Mouse (Mus musculus): ENCODE results near the gene Actl6b. TPM values are rescaled to one million over a fixed set of nuclear protein-coding genes. Genes with fewer than 3 reads are reported as not detected.
A peak's percentile ranks its signal among the peaks of the same experiment; 100 is the strongest.

Gene Actl6b
- polyA plus RNA-seq, 1 experiment from 2014 or later, result not detected

DNA sequence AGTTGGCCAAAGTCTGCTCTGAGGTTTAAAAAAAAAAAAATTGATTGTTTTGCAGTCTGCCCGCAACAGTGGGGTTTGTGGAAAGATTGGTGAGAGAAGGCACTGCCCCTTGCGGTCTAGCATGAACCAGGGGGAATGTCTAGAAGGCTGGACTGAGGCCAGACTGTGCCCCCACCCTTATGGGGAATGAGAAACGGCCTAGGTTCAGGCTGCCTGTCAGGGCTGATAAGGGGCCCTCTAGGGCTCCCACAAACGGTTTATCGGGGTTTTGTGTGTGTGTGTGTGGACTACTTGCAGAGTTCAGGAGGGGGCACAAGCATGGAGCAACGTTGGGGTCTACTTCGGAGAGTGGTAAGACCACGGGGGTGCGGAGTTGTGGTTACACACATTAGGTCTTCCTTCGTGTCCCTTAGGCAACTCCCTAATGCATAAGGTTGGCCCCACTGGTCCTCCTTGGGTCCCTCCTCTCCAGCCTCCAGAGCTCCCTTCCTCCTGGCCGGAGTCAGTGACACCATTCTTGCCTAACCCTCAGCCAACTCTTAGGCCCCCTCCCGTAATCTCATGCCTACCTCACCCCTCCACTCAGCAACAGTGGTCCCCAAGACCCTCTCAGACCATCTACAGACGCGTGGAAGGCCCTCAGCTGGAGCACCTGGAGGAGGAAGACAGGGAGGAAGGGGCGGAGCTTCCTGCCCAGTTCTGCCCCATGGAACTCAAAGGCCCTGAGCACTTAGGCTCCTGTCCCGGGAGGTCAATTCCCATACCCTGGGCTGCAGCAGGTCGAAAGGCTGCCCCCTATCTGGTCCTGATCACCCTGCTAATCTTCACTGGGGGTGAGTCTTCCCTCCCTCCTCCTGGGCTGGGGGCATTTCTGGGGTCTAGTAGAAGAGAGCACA is 17.6 kb downstream of the Actl6b start:
- TF ChIP-seq CTCF (IDR thresholded peaks at IDR 0.05; ENCODE audit: low read depth), result no peak
- no peak for DNase-seq (ENCODE audit: low spot score)
- no peak for ATAC-seq (replicated peaks; ENCODE audit: low FRiP score, low read depth)

DNA sequence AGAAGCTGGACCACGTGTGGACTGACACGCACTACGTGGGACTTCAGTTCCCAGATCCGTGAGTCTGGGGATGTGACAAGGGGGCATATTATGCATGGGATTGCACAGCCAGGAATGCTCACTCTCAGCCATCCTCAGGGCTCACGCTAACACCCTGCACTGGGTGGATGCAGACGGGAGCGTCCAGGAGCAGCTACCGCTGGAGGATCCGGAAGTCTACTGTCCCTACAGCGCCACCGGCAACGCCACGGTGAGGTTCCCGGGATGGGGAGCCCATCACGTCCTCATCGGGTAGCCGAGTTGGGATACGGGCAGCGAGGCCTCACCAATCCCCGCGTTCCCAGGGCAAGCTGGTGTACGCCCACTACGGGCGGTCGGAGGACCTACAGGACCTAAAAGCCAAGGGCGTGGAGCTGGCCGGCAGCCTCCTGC is 21.2 kb downstream of the Actl6b start:
- H3K27ac ChIP-seq, result no peak overlapping the region
- WGBS, result 4% methylated on average over 27 of the region's 27 CpGs
- ATAC-seq (replicated peaks; ENCODE audit: low FRiP score, low read depth) (no peak; the same call in 1 of the 2 replicates), DNase-seq (ENCODE audit: low spot score) (peak; percentile 18)
- H3K4me3 ChIP-seq (replicated peaks; ENCODE audit: low read depth, low read length), result 0 out of 2 replicates have a peak overlapping the region, but pooled peaks have one; percentile 13
- no peak overlapping the region for H3K9ac ChIP-seq (ENCODE audit: low read depth, low read length)
- no peaks in the 10 kb centered on the region for H3K9me3 ChIP-seq (replicated peaks; ENCODE audit: low read length)
- H3K36me3 ChIP-seq (ENCODE audit: insufficient read depth, low read length), result no peaks in the 10 kb centered on the region
- peak overlapping the region; percentile 49 for H3K4me2 ChIP-seq (ENCODE audit: low read length)
- H3K27me3 ChIP-seq (ENCODE audit: insufficient read depth, low read length), result no peaks in the 10 kb centered on the region
- peak; percentile 48 for TF ChIP-seq CTCF (IDR thresholded peaks at IDR 0.05; ENCODE audit: low read depth)
- peaks cover 5% of the 10 kb centered on the region; the same call in 1 of the 2 replicates for H3K4me1 ChIP-seq (replicated peaks; ENCODE audit: insufficient read depth, low read length)

More for the DNA sequence above, 17.6 kb downstream of the Actl6b start:
- no peak overlapping the region for H3K4me3 ChIP-seq (replicated peaks; ENCODE audit: low read depth, low read length)
- peaks cover 5% of the 10 kb centered on the region; the same call in 1 of the 2 replicates for H3K4me1 ChIP-seq (replicated peaks; ENCODE audit: insufficient read depth, low read length)
- no peak overlapping the region for H3K4me2 ChIP-seq (ENCODE audit: low read length)
- no peak overlapping the region for H3K9ac ChIP-seq (ENCODE audit: low read depth, low read length)
- no peak overlapping the region for H3K27ac ChIP-seq
- H3K36me3 ChIP-seq (ENCODE audit: insufficient read depth, low read length), result no peaks in the 10 kb centered on the region
- WGBS, result 80% methylated on average over 17 of the region's 17 CpGs
- no peaks in the 10 kb centered on the region for H3K27me3 ChIP-seq (ENCODE audit: insufficient read depth, low read length)
- H3K9me3 ChIP-seq (replicated peaks; ENCODE audit: low read length), result no peaks in the 10 kb centered on the region

DNA sequence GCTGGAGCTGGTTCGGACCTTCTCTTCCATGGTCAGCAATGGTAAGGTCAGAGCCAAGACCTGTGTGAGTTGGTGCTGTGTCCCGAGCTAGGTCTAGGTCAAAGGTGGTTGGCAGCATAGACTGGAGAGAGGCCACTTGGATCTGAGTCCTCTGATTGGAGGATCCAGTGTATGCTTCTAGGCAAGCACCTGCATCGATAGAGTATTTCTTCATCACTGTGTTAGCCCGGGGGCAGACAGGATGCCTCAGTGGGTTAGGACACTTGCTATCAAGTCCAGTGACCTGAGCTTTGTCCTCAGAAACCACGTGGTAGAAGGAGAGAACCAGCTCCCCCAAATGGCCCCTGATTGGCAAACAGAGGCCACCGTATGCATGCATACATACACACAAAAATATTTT is 26.9 kb downstream of the Actl6b start:
- DNase-seq (ENCODE audit: low spot score) (no peak), ATAC-seq (replicated peaks; ENCODE audit: low FRiP score, low read depth) (no peak)
- no peak for TF ChIP-seq CTCF (IDR thresholded peaks at IDR 0.05; ENCODE audit: low read depth)
- Histone ChIP-seq H3K4me1 (replicated peaks; ENCODE audit: insufficient read depth, low read length) (no peaks in the 10 kb centered on the region), H3K27me3 (ENCODE audit: insufficient read depth, low read length) (peaks cover 8% of the 10 kb centered on the region; the same call in 1 of the 2 replicates), H3K9me3 (replicated peaks; ENCODE audit: low read length) (no peaks in the 10 kb centered on the region), H3K4me3 (replicated peaks; ENCODE audit: low read depth, low read length) (no peak overlapping the region), H3K36me3 (ENCODE audit: insufficient read depth, low read length) (no peaks in the 10 kb centered on the region), H3K27ac (no peak overlapping the region), H3K9ac (ENCODE audit: low read depth, low read length) (no peak overlapping the region), H3K4me2 (ENCODE audit: low read length) (no peak overlapping the region)
- WGBS, result 81% methylated on average over 6 of the region's 6 CpGs

DNA sequence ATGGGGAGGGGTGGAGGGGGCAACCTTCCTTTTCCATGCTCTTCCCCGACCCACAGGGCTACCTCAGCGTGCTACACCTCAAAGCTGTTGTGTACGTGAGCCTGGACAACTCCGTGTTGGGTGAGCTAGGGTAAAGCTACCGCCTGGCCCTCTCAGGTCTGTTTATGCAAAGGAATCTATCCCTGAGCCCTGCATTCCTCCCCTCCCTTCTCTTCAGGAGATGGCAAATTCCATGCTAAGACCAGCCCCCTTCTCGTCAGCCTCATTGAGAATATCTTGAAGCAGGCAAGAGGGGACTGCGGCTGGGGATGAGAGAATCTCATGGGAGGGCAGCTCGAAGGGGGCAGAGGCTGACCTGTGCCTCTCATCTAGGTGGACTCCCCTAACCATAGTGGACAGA is 29.4 kb downstream of the Actl6b start:
- Histone ChIP-seq H3K4me3 (replicated peaks; ENCODE audit: low read depth, low read length) (no peak overlapping the region), H3K36me3 (ENCODE audit: insufficient read depth, low read length) (no peaks in the 10 kb centered on the region), H3K9ac (ENCODE audit: low read depth, low read length) (no peak overlapping the region), H3K4me1 (replicated peaks; ENCODE audit: insufficient read depth, low read length) (no peaks in the 10 kb centered on the region), H3K27ac (no peak overlapping the region), H3K27me3 (ENCODE audit: insufficient read depth, low read length) (peaks cover 8% of the 10 kb centered on the region; the same call in 1 of the 2 replicates), H3K4me2 (ENCODE audit: low read length) (no peak overlapping the region), H3K9me3 (replicated peaks; ENCODE audit: low read length) (no peaks in the 10 kb centered on the region)
- DNase-seq (ENCODE audit: low spot score) (no peak), ATAC-seq (replicated peaks; ENCODE audit: low FRiP score, low read depth) (no peak)
- TF ChIP-seq CTCF (IDR thresholded peaks at IDR 0.05; ENCODE audit: low read depth), result no peak
- WGBS, result 31% methylated on average over 8 of the region's 8 CpGs

DNA sequence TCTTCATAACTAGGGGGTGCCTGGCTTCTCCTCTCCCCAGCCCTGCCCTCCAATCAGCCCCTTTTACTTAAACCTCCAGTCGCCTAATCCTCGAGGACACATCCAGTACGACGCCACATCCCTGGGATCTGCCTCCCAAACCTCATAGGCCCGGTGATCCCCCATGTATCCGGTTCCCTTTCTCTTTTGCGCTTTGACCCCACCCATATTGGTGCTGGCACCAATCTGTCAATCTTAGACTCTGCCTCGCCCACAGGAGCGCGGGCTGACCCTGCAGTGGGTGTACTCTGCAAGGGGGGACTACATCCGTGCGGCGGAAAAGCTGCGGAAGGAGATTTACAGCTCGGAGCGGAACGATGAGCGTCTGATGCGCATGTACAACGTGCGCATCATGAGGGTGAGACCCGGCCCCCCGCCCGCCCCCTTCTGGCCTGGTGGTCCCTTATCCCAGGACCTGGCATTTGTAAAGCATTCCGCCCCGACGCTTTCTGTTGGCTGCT is 30.4 kb downstream of the Actl6b start:
- no peak for TF ChIP-seq CTCF (IDR thresholded peaks at IDR 0.05; ENCODE audit: low read depth)
- Histone ChIP-seq H3K36me3 (ENCODE audit: insufficient read depth, low read length) (no peaks in the 10 kb centered on the region), H3K27me3 (ENCODE audit: insufficient read depth, low read length) (peaks cover 8% of the 10 kb centered on the region; the same call in 1 of the 2 replicates), H3K9me3 (replicated peaks; ENCODE audit: low read length) (no peaks in the 10 kb centered on the region), H3K27ac (no peak overlapping the region), H3K9ac (ENCODE audit: low read depth, low read length) (0 out of 2 replicates have a peak overlapping the region, but pooled peaks have one; percentile 14), H3K4me3 (replicated peaks; ENCODE audit: low read depth, low read length) (peak overlapping the region; percentile 20; the same call in 1 of the 2 replicates), H3K4me2 (ENCODE audit: low read length) (peak overlapping the region; percentile 56), H3K4me1 (replicated peaks; ENCODE audit: insufficient read depth, low read length) (no peaks in the 10 kb centered on the region)
- 14% methylated on average over 27 of the region's 27 CpGs for WGBS
- DNase-seq (ENCODE audit: low spot score) (peak; percentile 52), ATAC-seq (replicated peaks; ENCODE audit: low FRiP score, low read depth) (peak; percentile 30; the same call in 1 of the 2 replicates)

DNA sequence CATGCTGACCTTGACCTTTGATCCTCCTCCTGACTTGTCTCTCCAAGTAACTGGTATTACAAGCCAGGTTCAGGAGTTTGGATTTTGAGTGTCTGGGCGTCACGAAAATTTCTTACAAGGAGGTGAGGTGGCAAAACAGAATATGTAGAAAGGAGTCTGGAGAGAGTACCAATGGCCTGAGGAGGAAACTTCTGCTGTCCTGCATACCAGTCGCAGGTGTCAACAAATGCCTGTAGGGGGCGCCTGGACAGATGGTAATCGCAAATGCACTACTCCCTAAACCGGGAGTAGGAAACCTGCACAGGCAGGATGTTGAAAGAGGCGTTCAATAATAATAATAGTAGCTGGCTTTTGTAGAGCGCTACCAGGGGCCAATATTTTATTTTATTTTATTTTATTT is 31.7 kb downstream of the Actl6b start:
- no peak overlapping the region for H3K27ac ChIP-seq
- H3K9ac ChIP-seq (ENCODE audit: low read depth, low read length), result no peak overlapping the region
- H3K9me3 ChIP-seq (replicated peaks; ENCODE audit: low read length), result no peaks in the 10 kb centered on the region
- H3K27me3 ChIP-seq (ENCODE audit: insufficient read depth, low read length), result peaks cover 8% of the 10 kb centered on the region; the same call in 1 of the 2 replicates
- no peak overlapping the region for H3K4me2 ChIP-seq (ENCODE audit: low read length)
- TF ChIP-seq CTCF (IDR thresholded peaks at IDR 0.05; ENCODE audit: low read depth), result peak; percentile 68
- DNase-seq (ENCODE audit: low spot score) (peak; percentile 85), ATAC-seq (replicated peaks; ENCODE audit: low FRiP score, low read depth) (no peak)
- WGBS, result 34% methylated on average over 8 of the region's 8 CpGs
- H3K4me3 ChIP-seq (replicated peaks; ENCODE audit: low read depth, low read length), result no peak overlapping the region
- H3K36me3 ChIP-seq (ENCODE audit: insufficient read depth, low read length), result no peaks in the 10 kb centered on the region
- H3K4me1 ChIP-seq (replicated peaks; ENCODE audit: insufficient read depth, low read length), result no peaks in the 10 kb centered on the region
